Mouse (Mus musculus) skeletal muscle tissue, adult 2 months (tissue): Measurements from ENCODE around the gene Hnrnpl.

Source experiments
- DNase-seq: peaks from one replicate; pipeline ENCODE4 v3.0.0-alpha.2; 2012; ENCODE audit warnings: low read depth, low spot score

The Hnrnpl gene

GRCm38 (mm10) chr7:28812436-28812835 lies 4.1 kb downstream of the Hnrnpl start:
- no peak for DNase-seq

- DNase-seq = no peak
Measured at GRCm38 (mm10) chr7:28812949-28813348, 4.6 kb downstream of the Hnrnpl start.

GRCm38 (mm10) chr7:28814306-28815034 lies 6.1 kb downstream of the Hnrnpl start:
- no peak for DNase-seq

GRCm38 (mm10) chr7:28815230-28815629 lies 6.9 kb downstream of the Hnrnpl start:
- no peak for DNase-seq

- DNase-seq = no peak
Measured at GRCm38 (mm10) chr7:28816201-28816600, 7.9 kb downstream of the Hnrnpl start.

- no peak for DNase-seq
Measured at GRCm38 (mm10) chr7:28816920-28817319, 8.6 kb downstream of the Hnrnpl start.

- no peak for DNase-seq
Measured at GRCm38 (mm10) chr7:28817524-28817923, 9.2 kb downstream of the Hnrnpl start.

- DNase-seq = no peak
Measured at GRCm38 (mm10) chr7:28817957-28818356, 9.6 kb downstream of the Hnrnpl start.

- no peak for DNase-seq
Measured at GRCm38 (mm10) chr7:28818436-28818835, 10.1 kb downstream of the Hnrnpl start.

GRCm38 (mm10) chr7:28818861-28819452 lies 10.6 kb downstream of the Hnrnpl start:
- no peak for DNase-seq

- DNase-seq = no peak
Measured at GRCm38 (mm10) chr7:28819571-28819970, 11.2 kb downstream of the Hnrnpl start.

- no peak for DNase-seq
Measured at GRCm38 (mm10) chr7:28820358-28821260, 12.3 kb downstream of the Hnrnpl start.

GRCm38 (mm10) chr7:28821261-28821831 lies 13.0 kb downstream of the Hnrnpl start:
- no peak for DNase-seq

- DNase-seq = no peak
Measured at GRCm38 (mm10) chr7:28822556-28822955, 14.2 kb downstream of the Hnrnpl start.

GRCm38 (mm10) chr7:28822993-28823903 lies 14.9 kb downstream of the Hnrnpl start:
- no peak for DNase-seq

- DNase-seq = no peak
Measured at GRCm38 (mm10) chr7:28823932-28824331, 15.6 kb downstream of the Hnrnpl start.

GRCm38 (mm10) chr7:28824941-28825685 lies 16.8 kb downstream of the Hnrnpl start, which contains the start of gene Ech1:
Gene Ech1, plus strand, starts transcription at chr7:28825217.
- peak; percentile 96 for DNase-seq

GRCm38 (mm10) chr7:28825686-28826401 lies 17.5 kb downstream of the Hnrnpl start:
- DNase-seq = no peak

GRCm38 (mm10) chr7:28826402-28826772 lies 18.0 kb downstream of the Hnrnpl start:
- DNase-seq = no peak
